Mouse (Mus musculus) gastrocnemius, adult 2 months (tissue): ENCODE results near the gene Tdp1. TPM values are rescaled to one million over a fixed set of nuclear protein-coding genes. Genes with fewer than 3 reads are reported as not detected.

Source experiments
- DNase-seq: peaks from one replicate; pipeline ENCODE4 v3.0.0; 2022
- H3K27ac ChIP-seq: fragments of 200-600 bp; 2 replicates; pipeline ENCODE4 v1.8.1; 2022; ENCODE audit warnings: mild to moderate bottlenecking
- H3K4me3 ChIP-seq: fragments of 200-600 bp; 2 replicates; pipeline ENCODE4 v1.8.1; 2022; ENCODE audit warnings: mild to moderate bottlenecking, moderate library complexity
- CTCF ChIP-seq: fragments of 200-600 bp; IDR thresholded peaks from 2 replicates; pipeline ENCODE4 v1.8.1; 2022; ENCODE audit warnings: antibody characterized with exemption, mild to moderate bottlenecking, moderate library complexity
- intact Hi-C: fragments of 180-260 bp; cut with DNase I; formaldehyde crosslinking; loops from one replicate; pipeline ENCODE4 v1.15.1; 2025
- long read RNA-seq, 2 experiments: library from polyadenylated mRNA; stranded (forward); transcript quantifications; one replicate each; pipeline ENCODE4 v2.0.0; 2021
- total RNA-seq, 2 experiments: library from RNA; stranded (reverse); gene quantifications; 2 replicates each; pipeline ENCODE4 v1.2.3; 2021

Gene Tdp1
- total RNA-seq: 1 to 10 TPM; 3.6 to 6.6 TPM
- long read RNA-seq, experiment 1, transcript Tdp1-207 (16 exons, 2,036 nt): major isoform, 10 of 12 reads
- long read RNA-seq, experiment 1, partial matches to known transcripts: 0 of 12 reads
- long read RNA-seq, experiment 1, other reads (novel, unspliced or antisense): 2 of 12 reads
- long read RNA-seq, experiment 2, transcript Tdp1-207 (16 exons, 2,036 nt): major isoform, 13 of 18 reads
- long read RNA-seq, experiment 2, partial matches to known transcripts: 0 of 18 reads
- long read RNA-seq, experiment 2, other reads (novel, unspliced or antisense): 5 of 18 reads

DNA sequence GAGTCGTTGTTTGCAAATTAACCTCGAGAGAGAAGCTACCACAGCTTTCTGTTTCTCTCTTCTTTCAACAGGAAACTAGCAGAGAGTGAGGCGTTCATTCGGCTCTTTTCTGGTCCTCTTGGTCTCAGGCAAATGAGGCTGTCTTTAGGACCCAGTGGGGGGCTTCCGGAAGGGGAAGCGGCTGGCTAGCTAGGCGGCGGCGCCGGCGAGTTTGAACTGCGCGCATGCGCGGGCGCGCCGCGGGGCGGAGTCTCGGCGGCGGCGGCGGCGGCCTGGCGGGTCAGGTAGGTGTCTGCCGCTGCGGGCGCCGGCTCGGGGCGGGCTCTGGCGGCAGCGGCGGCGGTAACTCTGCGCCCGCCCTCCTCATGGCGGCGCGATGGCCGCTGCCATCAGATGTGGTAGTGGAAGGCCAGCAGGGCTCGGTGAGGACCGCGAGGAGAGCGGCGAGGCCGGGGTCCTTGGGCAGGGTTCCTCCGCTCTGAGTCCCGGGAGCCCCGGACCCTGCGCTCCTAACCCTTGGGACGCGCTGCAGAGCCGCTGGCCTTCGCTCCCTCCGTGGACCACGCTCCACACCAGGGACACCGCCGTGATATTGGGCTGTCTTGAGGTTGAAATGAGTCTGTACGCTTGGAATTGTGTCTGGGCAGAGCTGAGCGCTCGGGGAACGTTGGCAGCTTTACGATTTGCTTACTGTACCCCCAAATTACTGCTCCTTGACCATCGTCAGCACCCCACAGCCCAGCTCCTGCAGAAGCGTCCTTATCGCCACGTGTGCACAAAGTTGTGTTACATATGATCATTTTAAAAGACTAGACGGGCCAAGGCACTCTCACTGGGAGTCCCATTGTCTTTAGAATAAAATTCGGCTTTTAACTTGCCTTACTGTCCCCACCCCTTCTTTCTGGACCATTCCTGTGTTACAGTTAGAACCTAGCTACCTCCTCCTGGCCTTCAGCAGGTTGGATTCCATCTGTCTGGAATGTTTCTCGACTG is at the start of gene Tdp1, which contains the start of gene Efcab11:
TSS of gene Tdp1 (plus strand) at position 249 of the 993 bp plus-strand sequence.
TSS of gene Efcab11 (minus strand) at position 171 of the 993 bp plus-strand sequence.
- peak; percentile 36; the same call in 1 of the 2 replicates for TF ChIP-seq CTCF
- peak within 1 kb of the TSS; percentile 96 for H3K4me3 ChIP-seq
- intact Hi-C loops: no loop called here
- peak within 1 kb of the TSS; percentile 93 for H3K27ac ChIP-seq
- peak; percentile 95 for DNase-seq

GRCm38 (mm10) chr12:99836404-99837131 is 47.7 kb upstream of the Tdp1 start:
- peak; percentile 26 for DNase-seq
- intact Hi-C loops: loop anchor here (1.0 to 10.0 kb wide), 6 partner anchors 112 to 752 kb away; partner anchors contain the start of gene Foxn3

GRCm38 (mm10) chr12:99837528-99837927 is 46.8 kb upstream of the Tdp1 start:
- no peak for DNase-seq
- intact Hi-C loops: loop anchor here (1.0 to 10.0 kb wide), 6 partner anchors 113 to 753 kb away; partner anchors contain the start of gene Foxn3
- no peak overlapping the region for H3K27ac ChIP-seq
- no peak for TF ChIP-seq CTCF
- H3K4me3 ChIP-seq: no peak overlapping the region

More at GRCm38 (mm10) chr12:99836404-99837131, 47.7 kb upstream of the Tdp1 start:
- H3K4me3 ChIP-seq: peak overlapping the region; percentile 26; the same call in 1 of the 2 replicates
- H3K27ac ChIP-seq: no peak overlapping the region
- TF ChIP-seq CTCF: no peak

- intact Hi-C loops: loop anchor here (2.0 to 10.0 kb wide), 6 partner anchors 113 to 741 kb away; partner anchors contain the start of gene Foxn3
- DNase-seq: no peak
- Histone ChIP-seq H3K4me3 (no peak overlapping the region), H3K27ac (no peak overlapping the region)
- TF ChIP-seq CTCF: no peak
Measured at GRCm38 (mm10) chr12:99838109-99838508, 46.2 kb upstream of the Tdp1 start.

DNA sequence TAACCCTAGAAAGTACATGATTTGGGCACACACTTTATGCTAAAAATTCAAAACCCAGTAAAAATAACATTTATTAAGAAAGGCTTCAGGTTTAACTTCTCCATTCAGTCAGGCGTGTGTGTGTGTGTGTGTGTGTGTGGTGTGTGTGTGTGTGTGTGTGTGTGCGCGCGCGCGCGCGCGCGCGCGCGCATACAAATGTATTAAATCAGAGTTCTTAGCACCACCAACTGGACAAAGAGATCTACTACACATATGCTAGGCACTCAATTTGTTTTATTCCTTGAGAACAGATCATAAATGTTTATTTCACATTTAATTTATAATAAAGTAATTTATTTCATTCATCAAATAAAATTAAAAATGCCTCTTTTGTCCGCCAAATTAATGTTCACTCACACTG is 45.6 kb upstream of the Tdp1 start:
- Histone ChIP-seq H3K27ac (no peak overlapping the region), H3K4me3 (no peak overlapping the region)
- peak; percentile 65 for TF ChIP-seq CTCF
- intact Hi-C loops: loop anchor here (2.0 to 10.0 kb wide), 6 partner anchors 114 to 742 kb away; partner anchors contain the start of gene Foxn3
- DNase-seq: no peak

DNA sequence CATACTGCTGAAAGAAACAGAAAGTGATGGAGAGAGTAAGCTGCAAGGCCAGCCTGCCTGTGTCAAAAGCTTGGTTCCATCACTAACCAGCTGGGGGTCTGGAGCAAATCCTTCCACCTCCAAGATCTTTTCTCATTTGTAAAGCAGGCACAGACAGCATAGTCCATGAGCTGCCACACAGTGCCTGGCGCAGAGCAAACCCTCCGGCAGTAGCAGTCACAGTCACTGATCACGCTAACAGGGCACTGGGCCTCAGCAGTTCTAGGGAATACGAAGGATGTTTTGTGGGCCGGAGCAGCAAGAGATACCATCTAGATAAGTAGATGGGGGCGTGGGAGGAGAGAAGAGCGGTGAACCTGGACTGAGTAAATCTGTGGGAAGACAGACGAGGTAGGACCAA is 39.4 kb upstream of the Tdp1 start:
- no peak for DNase-seq
- intact Hi-C loops: no loop called here
- Histone ChIP-seq H3K4me3 (no peak overlapping the region), H3K27ac (no peak overlapping the region)
- no peak for TF ChIP-seq CTCF

DNA sequence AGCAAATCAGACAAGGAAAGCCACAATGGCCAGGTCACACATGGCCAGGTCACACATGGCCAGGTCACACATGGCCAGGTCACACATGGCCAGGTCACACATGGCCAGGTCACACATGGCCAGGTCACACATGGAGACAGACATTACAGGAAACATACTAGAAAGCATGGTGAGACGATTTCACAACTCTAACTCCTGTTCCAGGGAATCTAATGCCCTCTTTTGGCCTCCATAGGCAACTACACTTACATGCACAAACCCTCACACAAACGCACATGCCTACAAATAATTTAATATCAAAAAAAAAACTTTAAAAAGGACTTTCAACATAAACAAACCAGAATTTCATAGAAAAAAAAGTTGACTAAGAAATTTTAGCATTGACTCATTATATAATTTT is 34.3 kb upstream of the Tdp1 start:
- no peak for TF ChIP-seq CTCF
- H3K27ac ChIP-seq: no peak overlapping the region
- intact Hi-C loops: no loop called here
- H3K4me3 ChIP-seq: no peak overlapping the region
- no peak for DNase-seq

- Histone ChIP-seq H3K27ac (no peak overlapping the region), H3K4me3 (no peak overlapping the region)
- TF ChIP-seq CTCF: no peak
- no peak for DNase-seq
- intact Hi-C loops: no loop called here
Measured at GRCm38 (mm10) chr12:99853323-99854258, 30.7 kb upstream of the Tdp1 start.

DNA sequence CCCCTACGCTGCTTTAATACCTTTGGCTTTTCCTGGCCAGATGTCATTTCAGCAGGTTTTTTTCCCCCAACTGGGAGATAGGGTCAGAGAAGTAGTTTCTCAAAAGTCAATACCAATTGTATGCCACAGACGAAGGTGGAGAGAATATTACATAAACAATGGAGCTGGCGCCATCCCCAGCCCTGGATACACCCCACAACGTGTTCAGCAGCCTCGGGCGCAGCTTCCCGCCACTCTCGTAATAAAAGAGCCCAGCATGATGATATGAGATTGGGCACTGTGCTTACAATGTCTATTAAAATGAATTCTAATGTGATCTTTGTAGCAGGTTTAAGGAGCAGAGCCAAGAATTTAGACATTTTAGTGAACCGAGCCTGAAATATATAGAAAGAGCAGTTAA is 28.3 kb upstream of the Tdp1 start:
- DNase-seq: no peak
- intact Hi-C loops: no loop called here
- Histone ChIP-seq H3K27ac (no peak overlapping the region), H3K4me3 (no peak overlapping the region)
- no peak for TF ChIP-seq CTCF

DNA sequence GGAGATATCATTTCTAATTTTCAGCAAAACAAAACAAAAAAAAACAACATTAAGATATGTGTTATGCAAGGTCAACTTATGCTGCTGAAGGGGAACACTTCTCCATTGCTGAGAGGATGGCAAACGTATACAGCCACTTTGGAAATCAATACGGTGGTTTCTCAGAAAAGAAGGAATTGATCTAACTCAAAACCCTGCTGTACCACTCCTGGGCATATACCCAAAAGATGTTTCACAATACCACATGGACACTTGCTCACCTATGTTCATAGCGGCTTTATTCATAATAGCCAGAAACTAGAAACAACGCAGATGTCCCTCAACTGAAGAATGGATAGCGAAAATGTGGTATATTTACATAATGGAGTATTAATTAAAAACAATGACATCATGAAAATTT is 25.7 kb upstream of the Tdp1 start:
- no peak overlapping the region for H3K27ac ChIP-seq
- TF ChIP-seq CTCF: no peak
- no peak overlapping the region for H3K4me3 ChIP-seq
- DNase-seq: no peak
- intact Hi-C loops: no loop called here
